Mouse (Mus musculus) CH12.LX (cell line): Measurements from ENCODE around the gene Ercc1. TPM values are rescaled to one million over a fixed set of nuclear protein-coding genes. Genes with fewer than 3 reads are reported as not detected.

Experiments used
- DNase-seq: peaks from one replicate; pipeline ENCODE4 v3.0.0-alpha.2; 2013; ENCODE audit errors: extremely low read depth
- H3K27ac ChIP-seq: 2 replicates; pipeline ENCODE4 v1.5.1; 2012; ENCODE audit warnings: low read depth, mild to moderate bottlenecking, control low read depth, moderate library complexity; ENCODE audit not compliant: insufficient read depth
- H3K27me3 ChIP-seq: replicated peaks from 2 replicates; pipeline ENCODE3; 2012; ENCODE audit warnings: inconsistent platforms
- H3K36me3 ChIP-seq, 2 experiments: replicated peaks in 1 of 2; 2 replicates each; pipeline versions ENCODE3 to v1.6.1; 2012; ENCODE audit warnings: inconsistent platforms in 1 of 2, low read length in 1 of 2, mild to moderate bottlenecking in 1 of 2, mixed read lengths in 1 of 2, moderate library complexity in 1 of 2; ENCODE audit not compliant: control insufficient read depth in 1 of 2, insufficient read depth in 1 of 2
- H3K4me1 ChIP-seq, 2 experiments: 2 replicates each; pipeline ENCODE4 v1.6.1; 2012; ENCODE audit warnings: inconsistent platforms in 1 of 2, moderate library complexity in 1 of 2; ENCODE audit not compliant: insufficient read depth in 2 of 2, control insufficient read depth in 1 of 2
- H3K4me2 ChIP-seq: 2 replicates; pipeline ENCODE4 v1.6.1; 2012; ENCODE audit warnings: low read depth, mild to moderate bottlenecking, control low read depth; ENCODE audit not compliant: poor library complexity, insufficient read depth, severe bottlenecking
- H3K4me3 ChIP-seq, 3 experiments: fragments of 150-350 bp in 1 of 3; sonication (generic) in 1 of 3; replicated peaks in 1 of 3; 2 replicates each; pipeline versions ENCODE3 to v1.5.1; 2011 to 2012; ENCODE audit warnings: low read depth in 2 of 3, low read length in 2 of 3, mild to moderate bottlenecking in 2 of 3, moderate library complexity in 2 of 3, control low read depth in 1 of 3, improper control_type of control experiment in 1 of 3, inconsistent platforms in 1 of 3, mixed read lengths in 1 of 3; ENCODE audit not compliant: poor library complexity in 1 of 3
- H3K79me2 ChIP-seq: replicated peaks from 2 replicates; pipeline ENCODE4 v1.6.1; 2012; ENCODE audit warnings: mild to moderate bottlenecking, moderate library complexity; ENCODE audit not compliant: control insufficient read depth, poor library complexity, insufficient read depth, severe bottlenecking; ENCODE audit errors: extremely low read depth
- H3K9ac ChIP-seq: 2 replicates; pipeline ENCODE4 v1.6.1; 2012; ENCODE audit warnings: low read depth, mild to moderate bottlenecking, control low read depth, moderate library complexity; ENCODE audit not compliant: insufficient read depth
- H3K9me3 ChIP-seq: replicated peaks from 2 replicates; pipeline ENCODE3; 2012; ENCODE audit warnings: low read length, inconsistent platforms, mixed read lengths
- BHLHE40 ChIP-seq: IDR thresholded peaks from 2 replicates; pipeline ENCODE4 v1.6.1; 2011; ENCODE audit warnings: mild to moderate bottlenecking, low read depth, low read length, improper control_type of control experiment
- CHD2 ChIP-seq: IDR thresholded peaks from 2 replicates; pipeline ENCODE4 v1.6.1; 2011; ENCODE audit warnings: low read length, improper control_type of control experiment
- CTCF ChIP-seq, 2 experiments: IDR thresholded peaks in 1 of 2; conservative IDR thresholded peaks in 1 of 2; 2 replicates each; pipeline ENCODE4 v1.5.1; 2011 to 2012; ENCODE audit warnings: low read depth in 2 of 2, low read length in 2 of 2, improper control_type of control experiment in 1 of 2, inconsistent platforms in 1 of 2, mild to moderate bottlenecking in 1 of 2, moderate library complexity in 1 of 2
- E2F4 ChIP-seq: IDR thresholded peaks from 2 replicates; pipeline ENCODE4 v1.6.1; 2011; ENCODE audit warnings: low read depth, low read length, improper control_type of control experiment; ENCODE audit not compliant: insufficient replicate concordance
- ELF1 ChIP-seq: IDR thresholded peaks from 2 replicates; pipeline ENCODE4 v1.6.1; 2014; ENCODE audit warnings: low read depth, mild to moderate bottlenecking, inconsistent platforms, low read length, improper control_type of control experiment
- ETS1 ChIP-seq: conservative IDR thresholded peaks from 2 replicates; pipeline ENCODE4 v1.6.1; 2012; ENCODE audit warnings: low read depth, mild to moderate bottlenecking, inconsistent platforms, low read length, improper control_type of control experiment, moderate library complexity
- HCFC1 ChIP-seq: IDR thresholded peaks from 2 replicates; pipeline ENCODE4 v1.6.1; 2012; ENCODE audit warnings: low read depth, mild to moderate bottlenecking, inconsistent platforms, low read length, improper control_type of control experiment
- IRF4 ChIP-seq: IDR thresholded peaks from 2 replicates; pipeline ENCODE4 v1.6.1; 2014; ENCODE audit warnings: low read depth, mild to moderate bottlenecking, inconsistent platforms, low read length, improper control_type of control experiment
- JUND ChIP-seq: conservative IDR thresholded peaks from 2 replicates; pipeline ENCODE4 v1.6.1; 2011; ENCODE audit warnings: low read depth, low read length, improper control_type of control experiment
- MAX ChIP-seq: IDR thresholded peaks from 2 replicates; pipeline ENCODE4 v1.6.1; 2011; ENCODE audit warnings: low read length, improper control_type of control experiment
- MAZ ChIP-seq: IDR thresholded peaks from 2 replicates; pipeline ENCODE4 v1.6.1; 2012; ENCODE audit warnings: low read depth, mild to moderate bottlenecking, inconsistent platforms, low read length, improper control_type of control experiment, moderate library complexity
- MEF2A ChIP-seq: IDR thresholded peaks from 2 replicates; pipeline ENCODE4 v1.6.1; 2014; ENCODE audit warnings: low read depth, mild to moderate bottlenecking, inconsistent platforms, low read length, improper control_type of control experiment, borderline replicate concordance
- MXI1 ChIP-seq: IDR thresholded peaks from 2 replicates; pipeline ENCODE4 v1.6.1; 2011; ENCODE audit warnings: mild to moderate bottlenecking, low read depth, low read length, improper control_type of control experiment
- MYC ChIP-seq: IDR thresholded peaks from 2 replicates; pipeline ENCODE4 v1.6.1; 2011; ENCODE audit warnings: low read depth, mild to moderate bottlenecking, improper control_type of control experiment, low read length
- NELFE ChIP-seq: IDR thresholded peaks from 2 replicates; pipeline ENCODE4 v1.6.1; 2011; ENCODE audit warnings: low read depth, low read length, improper control_type of control experiment
- NRF1 ChIP-seq: IDR thresholded peaks from 2 replicates; pipeline ENCODE4 v1.6.1; 2014; ENCODE audit warnings: low read depth, mild to moderate bottlenecking, inconsistent platforms, low read length, improper control_type of control experiment, moderate library complexity
- PAX5 ChIP-seq: IDR thresholded peaks from 2 replicates; pipeline ENCODE4 v1.6.1; 2012; ENCODE audit warnings: low read length, inconsistent platforms, mixed read lengths
- POLR2A ChIP-seq: IDR thresholded peaks from 2 replicates; pipeline ENCODE4 v1.6.1; 2011; ENCODE audit warnings: low read depth, mild to moderate bottlenecking, improper control_type of control experiment, low read length
- POLR2AphosphoS2 ChIP-seq: IDR thresholded peaks from 2 replicates; pipeline ENCODE4 v1.6.1; 2011; ENCODE audit warnings: low read depth, low read length, improper control_type of control experiment
- RAD21 ChIP-seq: IDR thresholded peaks from 2 replicates; pipeline ENCODE4 v1.6.1; 2011; ENCODE audit warnings: low read depth, mild to moderate bottlenecking, low read length, improper control_type of control experiment, moderate library complexity
- RCOR1 ChIP-seq: conservative IDR thresholded peaks from 2 replicates; pipeline ENCODE4 v1.6.1; 2012; ENCODE audit warnings: low read depth, mild to moderate bottlenecking, inconsistent platforms, low read length, improper control_type of control experiment
- SIN3A ChIP-seq: IDR thresholded peaks from 2 replicates; pipeline ENCODE4 v1.6.1; 2012; ENCODE audit warnings: low read length, improper control_type of control experiment, inconsistent platforms
- SMC3 ChIP-seq: IDR thresholded peaks from 2 replicates; pipeline ENCODE4 v1.6.1; 2011; ENCODE audit warnings: low read depth, low read length, improper control_type of control experiment
- TBP ChIP-seq: conservative IDR thresholded peaks from 2 replicates; pipeline ENCODE4 v1.6.1; 2011; ENCODE audit warnings: low read depth, low read length, improper control_type of control experiment
- TCF12 ChIP-seq: IDR thresholded peaks from 2 replicates; pipeline ENCODE4 v1.6.1; 2014; ENCODE audit warnings: low read depth, mild to moderate bottlenecking, inconsistent platforms, low read length, improper control_type of control experiment
- UBTF ChIP-seq: IDR thresholded peaks from 2 replicates; pipeline ENCODE4 v1.6.1; 2012; ENCODE audit warnings: low read depth, mild to moderate bottlenecking, inconsistent platforms, low read length, improper control_type of control experiment, moderate library complexity
- ZC3H11A ChIP-seq: IDR thresholded peaks from 2 replicates; pipeline ENCODE4 v1.6.1; 2012; ENCODE audit warnings: low read depth, mild to moderate bottlenecking, inconsistent platforms, low read length, improper control_type of control experiment
- ZKSCAN1 ChIP-seq: IDR thresholded peaks from 2 replicates; pipeline ENCODE4 v1.6.1; 2012; ENCODE audit warnings: low read depth, inconsistent platforms, low read length, improper control_type of control experiment, borderline replicate concordance
- ZNF384 ChIP-seq: IDR thresholded peaks from 2 replicates; pipeline ENCODE4 v1.6.1; 2012; ENCODE audit warnings: low read depth, low read length, improper control_type of control experiment, inconsistent platforms
- dilution Hi-C: fragments of 300-500 bp; cut with MboI; formaldehyde crosslinking; loops from 2 replicates; pipeline ENCODE4 v1.14.3; 2020; ENCODE audit warnings: low sequenced_read_pairs; ENCODE audit not compliant: extremely low pct_unique_long_range_greater_than_20kb, extremely low pct_ligation_motif_present
- in situ Hi-C: fragments of 300-500 bp; cut with MboI; formaldehyde crosslinking; loops from 3 replicates; pipeline ENCODE4 v1.14.3; 2019; ENCODE audit warnings: low sequenced_read_pairs, low pct_ligation_motif_present, low pct_unique_long_range_greater_than_20kb, mixed read lengths
- polyA plus RNA-seq: library from polyadenylated mRNA; unstranded; fragments of >175 nt; gene quantifications from 2 replicates; pipeline ENCODE4 v1.2.1, GENCODE M21; 2012; ENCODE audit warnings: low read depth; ENCODE audit not compliant: insufficient read length
- total RNA-seq, 2 experiments: library from RNA; depleted of rRNA; stranded (reverse); fragments of 300-350 nt in 1 of 2; fragments of >200 nt in 1 of 2; gene quantifications; 2 replicates each; pipeline ENCODE4 v1.2.3; 2012 to 2014

Ercc1 gene
- total and polyA plus RNA-seq, 3 experiments: 26.9 to 28.2 (median 27.7) TPM

- dilution Hi-C loops: no loop called here
- Histone ChIP-seq H3K79me2 (no peaks in the 10 kb centered on the region), H3K9me3 (peaks cover 16% of the 10 kb centered on the region), H3K27ac (no peak within 1 kb of the TSS), H3K36me3 (no peaks in the 10 kb centered on the region), H3K9ac (no peak within 1 kb of the TSS), H3K4me3 (peak within 1 kb of the TSS in 2 of 3 experiments; percentile 39 to 57), H3K27me3 (peaks cover 69% of the 10 kb centered on the region), H3K4me1 (peaks cover 2 to 20% of the 10 kb centered on the region in 2 experiments; a peak in 3 of 4 replicates), H3K4me2 (peak within 1 kb of the TSS; percentile 80)
- no peak for DNase-seq
- TF ChIP-seq UBTF (no peak), PAX5 (no peak), ZNF384 (no peak), RCOR1 (no peak), SMC3 (no peak), SIN3A (no peak), BHLHE40 (no peak)
- in situ Hi-C loops: loop anchor here (25.0 kb wide), 2 partner anchors 158 to 458 kb away; partner anchors contain the start of genes Ceacam16, Gm19345 and Ppp1r37
Measured at GRCm38 (mm10) chr7:19404476-19404875, 59.9 kb downstream of the Ercc1 start, which contains the start of gene Ckm. TSS of gene Ckm (plus strand) at chr7:19404776.

- dilution Hi-C loops (no loop called here), in situ Hi-C loops (loop anchor here (25.0 kb wide), 2 partner anchors 157 to 457 kb away; partner anchors contain the start of genes Ceacam16, Gm19345 and Ppp1r37)
- no peaks in the 10 kb centered on the region for H3K79me2 ChIP-seq
- peaks cover 16% of the 10 kb centered on the region for H3K9me3 ChIP-seq
- TF ChIP-seq POLR2A (no peak), TBP (no peak), MYC (0 out of 2 replicates have a peak, but pooled peaks have one; percentile 38), SMC3 (peak; percentile 85), ZNF384 (0 out of 2 replicates have a peak, but pooled peaks have one; percentile 24), TCF12 (peak; percentile 26; the same call in 1 of the 2 replicates), POLR2AphosphoS2 (no peak), NELFE (peak; percentile 66), RAD21 (peak; percentile 95), ZC3H11A (peak; percentile 55), CTCF (conservative IDR thresholded peaks at IDR 0.05 in 1 of 2, IDR thresholded peaks at IDR 0.05 in 1 of 2; ENCODE audit: low read depth in 2 of 2, low read length in 2 of 2) (peak; percentile 93 to 97), BHLHE40 (0 out of 2 replicates have a peak, but pooled peaks have one; percentile 16), CHD2 (0 out of 2 replicates have a peak, but pooled peaks have one; percentile 30), MEF2A (peak; percentile 42; the same call in 1 of the 2 replicates), ETS1 (no peak), MXI1 (peak; percentile 65; the same call in 1 of the 2 replicates), JUND (0 out of 2 replicates have a peak, but pooled peaks have one; percentile 20), IRF4 (peak; percentile 54), MAZ (0 out of 2 replicates have a peak, but pooled peaks have one; percentile 39), MAX (peak; percentile 73), ELF1 (peak; percentile 70), HCFC1 (peak; percentile 41; the same call in 1 of the 2 replicates), ZKSCAN1 (no peak), SIN3A (no peak; the same call in 1 of the 2 replicates), NRF1 (peak; percentile 41), RCOR1 (0 out of 2 replicates have a peak, but pooled peaks have one; percentile 43), E2F4 (0 out of 2 replicates have a peak, but pooled peaks have one; percentile 52)
- no peak overlapping the region for H3K4me3 ChIP-seq
- no peaks in the 10 kb centered on the region for H3K36me3 ChIP-seq
- H3K4me2 ChIP-seq: no peak overlapping the region
- H3K27me3 ChIP-seq: peaks cover 61% of the 10 kb centered on the region
- peaks cover 2 to 28% of the 10 kb centered on the region in 2 experiments; a peak in 3 of 4 replicates for H3K4me1 ChIP-seq
- no peak overlapping the region for H3K27ac ChIP-seq
- no peak overlapping the region for H3K9ac ChIP-seq
- peak; percentile 75 for DNase-seq
Measured at GRCm38 (mm10) chr7:19405417-19405816, 60.8 kb downstream of the Ercc1 start.
